Comparison of ENCODE assay signal across 1 mouse cellular context in genomic region chr13:38960063-38961050, GRCm38 (mm10).
TF ChIP-seq lines count a peak whose summit lies in the region.

Gene Slc35b3, minus strand, starts transcription at chr13:38960875.

TF ChIP-seq in CH12.LX, 34 proteins besides CTCF, POLR2A, EP300 and RAD21 (continued from another document):
- TF ChIP-seq SIN3A (IDR thresholded peaks at IDR 0.05; ENCODE audit: low read length) (peak; percentile 71; the same call in 1 of the 2 replicates), USF2 (conservative IDR thresholded peaks at IDR 0.05; ENCODE audit: low read depth, low read length) (0 out of 2 replicates have a peak, but pooled peaks have one; percentile 6), KAT2A (IDR thresholded peaks at IDR 0.05; ENCODE audit: insufficient replicate concordance, low read length) (no peak), BHLHE40 (IDR thresholded peaks at IDR 0.05; ENCODE audit: low read depth, low read length) (0 out of 2 replicates have a peak, but pooled peaks have one; percentile 19), PAX5 (IDR thresholded peaks at IDR 0.05; ENCODE audit: low read length) (no peak), NRF1 (IDR thresholded peaks at IDR 0.05; ENCODE audit: low read depth, low read length) (peak; percentile 98), TCF12 (IDR thresholded peaks at IDR 0.05; ENCODE audit: low read depth, low read length) (peak; percentile 80), HCFC1 (IDR thresholded peaks at IDR 0.05; ENCODE audit: low read depth, low read length) (peak; percentile 77), MAFK (IDR thresholded peaks at IDR 0.05; ENCODE audit: insufficient replicate concordance, low read length) (no peak), ZKSCAN1 (IDR thresholded peaks at IDR 0.05; ENCODE audit: borderline replicate concordance, low read depth, low read length) (no peak), SMC3 (IDR thresholded peaks at IDR 0.05; ENCODE audit: low read depth, low read length) (no peak), RCOR1 (conservative IDR thresholded peaks at IDR 0.05; ENCODE audit: low read depth, low read length) (no peak), MXI1 (IDR thresholded peaks at IDR 0.05; ENCODE audit: low read depth, low read length) (peak; percentile 75; the same call in 1 of the 2 replicates), ZMIZ1 (IDR thresholded peaks at IDR 0.05; ENCODE audit: low read depth, low read length) (peak; percentile 51; the same call in 1 of the 2 replicates), JUND (conservative IDR thresholded peaks at IDR 0.05; ENCODE audit: low read depth, low read length) (no peak), ZC3H11A (IDR thresholded peaks at IDR 0.05; ENCODE audit: low read depth, low read length) (no peak), IRF4 (IDR thresholded peaks at IDR 0.05; ENCODE audit: low read depth, low read length) (0 out of 2 replicates have a peak, but pooled peaks have one; percentile 7), JUN (IDR thresholded peaks at IDR 0.05; ENCODE audit: insufficient read depth, low read depth, low read length) (no peak), UBTF (IDR thresholded peaks at IDR 0.05; ENCODE audit: low read depth, low read length) (0 out of 2 replicates have a peak, but pooled peaks have one; percentile 65)
